Mouse (Mus musculus): Measurements from ENCODE around the gene C6. TPM values are rescaled to one million over a fixed set of nuclear protein-coding genes. Genes with fewer than 3 reads are reported as not detected.

Gene C6
- 0.24 and 0.54 TPM in 2 replicates for polyA plus RNA-seq (2015; fragmentation: Nextera tagmentation; extraction: Ambion mirVana)

GRCm38 (mm10) chr15:4726830-4727310 lies at the start of gene C6:
Gene C6, plus strand, starts transcription at chr15:4727175.
- no peaks in the 10 kb centered on the region for H3K4me1 ChIP-seq (replicated peaks)
- H3K9ac ChIP-seq = no peak within 1 kb of the TSS
- WGBS (ENCODE audit: insufficient replicate concordance) = 62% methylated on average over 9 of the region's 9 CpGs
- no peak within 1 kb of the TSS for H3K27ac ChIP-seq
- H3K36me3 ChIP-seq = no peaks in the 10 kb centered on the region
- H3K27me3 ChIP-seq = no peaks in the 10 kb centered on the region
- no peak within 1 kb of the TSS for H3K4me2 ChIP-seq
- H3K4me3 ChIP-seq (replicated peaks) = no peak within 1 kb of the TSS
- DNase-seq = no peak
- ATAC-seq (ENCODE audit: low read depth) = no peak
- H3K9me3 ChIP-seq (replicated peaks) = no peaks in the 10 kb centered on the region

DNA sequence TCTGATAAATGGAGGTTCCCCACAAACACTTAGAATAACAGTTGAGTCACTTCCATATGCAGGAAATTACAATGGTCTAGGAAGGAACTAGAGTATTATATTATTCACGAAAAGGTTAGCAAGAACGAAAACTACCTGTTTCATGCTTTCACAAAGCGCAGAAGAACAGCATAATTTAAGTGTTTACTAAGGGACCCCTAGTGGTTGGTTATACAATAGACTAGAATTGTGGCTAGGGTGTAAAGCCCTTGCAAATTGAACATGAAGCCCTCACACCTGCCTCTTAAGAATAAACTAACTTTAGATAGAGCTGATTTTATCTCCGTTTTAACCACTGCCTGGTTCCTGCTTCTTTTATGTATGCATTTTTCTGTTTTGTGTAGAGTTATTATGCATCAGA lies 29.4 kb upstream of the C6 start:
- Histone ChIP-seq H3K27ac (no peak overlapping the region), H3K36me3 (no peaks in the 10 kb centered on the region), H3K9me3 (replicated peaks) (peaks cover 7% of the 10 kb centered on the region), H3K9ac (no peak overlapping the region), H3K4me2 (no peak overlapping the region), H3K4me1 (replicated peaks) (no peaks in the 10 kb centered on the region), H3K27me3 (no peaks in the 10 kb centered on the region), H3K4me3 (replicated peaks) (no peak overlapping the region)
- ATAC-seq (ENCODE audit: low read depth) (no peak), DNase-seq (no peak)
- WGBS (ENCODE audit: insufficient replicate concordance) = 62% methylated on average over 4 of the region's 4 CpGs

- Histone ChIP-seq H3K4me2 (no peak overlapping the region), H3K36me3 (no peaks in the 10 kb centered on the region), H3K4me3 (replicated peaks) (no peak overlapping the region), H3K9me3 (replicated peaks) (no peaks in the 10 kb centered on the region), H3K27ac (no peak overlapping the region), H3K9ac (no peak overlapping the region), H3K27me3 (no peaks in the 10 kb centered on the region), H3K4me1 (replicated peaks) (no peaks in the 10 kb centered on the region)
- WGBS (ENCODE audit: insufficient replicate concordance) = 65% methylated on average over 1 of the region's 1 CpGs
- DNase-seq = no peak
- no peak for ATAC-seq (ENCODE audit: low read depth)
These were observed 7.2 kb downstream of the C6 start for GRCm38 (mm10) chr15:4734150-4734549.

DNA sequence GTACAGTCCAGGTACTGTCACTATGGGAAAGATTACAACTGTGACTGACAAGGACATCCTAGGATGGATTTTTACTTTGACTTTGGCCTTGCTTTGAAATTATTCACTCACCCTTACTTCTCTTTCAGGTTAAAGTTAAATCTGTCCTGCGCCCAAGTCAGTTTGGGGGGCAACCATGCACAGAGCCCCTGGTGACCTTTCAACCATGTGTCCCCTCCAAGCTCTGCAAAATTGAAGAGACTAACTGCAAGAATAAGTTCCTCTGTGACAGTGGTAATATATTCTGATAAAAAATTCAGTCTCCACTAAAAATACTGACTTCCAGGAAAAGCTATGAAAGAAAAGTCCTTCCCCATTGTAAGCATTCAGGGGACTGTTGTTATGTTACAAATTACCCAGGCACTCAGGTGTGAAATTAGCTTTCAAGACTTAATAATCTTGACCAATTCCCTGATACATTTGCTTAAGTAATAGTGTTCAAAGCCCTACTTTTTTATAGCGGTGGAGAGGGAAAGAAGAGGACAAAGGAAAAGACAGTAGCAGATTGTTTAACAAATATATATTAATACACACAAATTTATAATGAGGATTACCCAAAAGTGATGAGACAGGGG lies 8.1 kb downstream of the C6 start:
- Histone ChIP-seq H3K9me3 (replicated peaks) (no peaks in the 10 kb centered on the region), H3K4me2 (no peak overlapping the region), H3K4me3 (replicated peaks) (no peak overlapping the region), H3K9ac (no peak overlapping the region), H3K27me3 (no peaks in the 10 kb centered on the region), H3K4me1 (replicated peaks) (no peaks in the 10 kb centered on the region), H3K36me3 (no peaks in the 10 kb centered on the region), H3K27ac (no peak overlapping the region)
- 66% methylated on average over 2 of the region's 2 CpGs for WGBS (ENCODE audit: insufficient replicate concordance)
- ATAC-seq (ENCODE audit: low read depth) = no peak
- DNase-seq = no peak

DNA sequence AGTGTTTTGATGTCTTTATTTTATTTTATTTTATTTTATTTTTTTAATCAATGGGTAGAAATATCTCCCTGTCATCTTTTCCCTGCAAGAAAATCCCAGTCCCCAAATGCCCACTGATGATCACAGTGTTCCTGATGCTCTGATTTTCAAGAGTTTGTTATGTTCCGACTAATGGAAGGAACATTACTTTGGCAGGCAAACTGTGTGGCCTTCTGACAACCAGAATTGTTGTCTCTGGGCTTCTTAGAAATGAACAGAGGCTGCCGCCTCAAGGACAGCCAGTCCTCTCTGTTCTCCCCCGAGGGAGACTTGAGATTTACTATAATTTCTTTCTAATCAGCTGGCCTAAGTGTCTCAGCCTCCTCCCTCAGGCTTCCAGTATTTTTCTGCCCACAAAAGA lies 20.7 kb downstream of the C6 start:
- Histone ChIP-seq H3K27me3 (no peaks in the 10 kb centered on the region), H3K4me3 (replicated peaks) (no peak overlapping the region), H3K36me3 (no peaks in the 10 kb centered on the region), H3K27ac (no peak overlapping the region), H3K9me3 (replicated peaks) (no peaks in the 10 kb centered on the region), H3K4me1 (replicated peaks) (no peaks in the 10 kb centered on the region), H3K9ac (no peak overlapping the region), H3K4me2 (no peak overlapping the region)
- 62% methylated on average over 3 of the region's 3 CpGs for WGBS (ENCODE audit: insufficient replicate concordance)
- ATAC-seq (ENCODE audit: low read depth) (no peak), DNase-seq (no peak)

GRCm38 (mm10) chr15:4790378-4790777 lies 63.4 kb downstream of the C6 start:
- no peak for DNase-seq
- WGBS (ENCODE audit: insufficient replicate concordance) = 38% methylated on average over 3 of the region's 3 CpGs
- H3K9ac ChIP-seq = no peak overlapping the region
- no peak overlapping the region for H3K4me3 ChIP-seq (replicated peaks)
- no peak overlapping the region for H3K4me2 ChIP-seq
- H3K4me1 ChIP-seq (replicated peaks) = no peaks in the 10 kb centered on the region
- no peak for ATAC-seq (ENCODE audit: low read depth)
- H3K27ac ChIP-seq = no peak overlapping the region
- no peaks in the 10 kb centered on the region for H3K9me3 ChIP-seq (replicated peaks)
- no peaks in the 10 kb centered on the region for H3K27me3 ChIP-seq
- no peaks in the 10 kb centered on the region for H3K36me3 ChIP-seq

DNA sequence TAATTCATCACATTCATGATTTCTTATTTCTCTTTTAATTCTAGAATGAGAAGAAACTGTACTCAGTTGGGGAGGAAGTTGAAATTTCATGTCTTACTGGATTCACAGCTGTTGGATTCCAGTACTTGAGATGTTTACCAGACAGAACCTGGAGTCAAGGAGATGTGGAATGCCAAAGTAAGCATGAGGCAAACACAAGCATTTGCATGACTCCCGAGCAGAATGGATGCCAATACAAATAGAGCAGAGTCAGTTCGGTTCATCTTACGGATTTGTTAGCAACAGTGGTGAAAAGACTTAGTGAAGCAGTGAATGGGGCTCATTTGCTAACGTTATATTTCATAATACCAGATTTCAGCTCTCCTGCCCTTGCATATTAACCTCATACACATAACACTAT lies 69.9 kb downstream of the C6 start:
- Histone ChIP-seq H3K4me1 (replicated peaks) (no peaks in the 10 kb centered on the region), H3K27ac (no peak overlapping the region), H3K4me3 (replicated peaks) (no peak overlapping the region), H3K27me3 (no peaks in the 10 kb centered on the region), H3K9ac (no peak overlapping the region), H3K36me3 (no peaks in the 10 kb centered on the region), H3K9me3 (replicated peaks) (0 out of 2 replicates have a peak, but pooled peaks cover under 1% of the 10 kb centered on the region), H3K4me2 (no peak overlapping the region)
- ATAC-seq (ENCODE audit: low read depth) (no peak), DNase-seq (no peak)
- WGBS (ENCODE audit: insufficient replicate concordance) = 41% methylated on average over 4 of the region's 4 CpGs

DNA sequence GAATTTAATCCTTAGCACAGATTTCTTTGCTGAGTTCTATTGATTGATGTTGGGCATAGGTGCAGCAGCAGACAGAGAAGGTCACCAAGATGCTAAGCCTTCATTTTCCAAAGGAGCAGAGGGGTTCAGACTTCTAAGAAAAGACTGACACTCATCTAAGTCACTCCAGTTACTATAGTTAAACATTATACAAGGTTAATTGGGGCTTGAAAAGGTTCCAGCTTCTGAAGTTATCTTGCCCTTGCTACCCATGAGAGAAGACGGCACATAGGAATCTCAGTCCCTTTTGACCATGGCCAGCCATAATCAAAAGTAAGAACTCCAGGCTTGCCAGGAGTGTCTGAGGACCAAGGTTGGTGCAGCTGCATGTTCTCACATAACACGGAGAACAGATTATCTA lies 77.3 kb downstream of the C6 start:
- Histone ChIP-seq H3K4me1 (replicated peaks) (no peaks in the 10 kb centered on the region), H3K4me2 (no peak overlapping the region), H3K4me3 (replicated peaks) (no peak overlapping the region), H3K9me3 (replicated peaks) (0 out of 2 replicates have a peak, but pooled peaks cover 3% of the 10 kb centered on the region), H3K27ac (no peak overlapping the region), H3K36me3 (no peaks in the 10 kb centered on the region), H3K9ac (no peak overlapping the region), H3K27me3 (no peaks in the 10 kb centered on the region)
- DNase-seq (no peak), ATAC-seq (ENCODE audit: low read depth) (no peak)
- WGBS (ENCODE audit: insufficient replicate concordance) = 68% methylated on average over 2 of the region's 2 CpGs

GRCm38 (mm10) chr15:4808131-4808530 lies 81.2 kb downstream of the C6 start:
- Histone ChIP-seq H3K36me3 (no peaks in the 10 kb centered on the region), H3K4me2 (no peak overlapping the region), H3K9me3 (replicated peaks) (no peaks in the 10 kb centered on the region), H3K27me3 (no peaks in the 10 kb centered on the region), H3K27ac (no peak overlapping the region), H3K4me1 (replicated peaks) (no peaks in the 10 kb centered on the region), H3K4me3 (replicated peaks) (no peak overlapping the region), H3K9ac (no peak overlapping the region)
- no peak for ATAC-seq (ENCODE audit: low read depth)
- DNase-seq = no peak
- WGBS (ENCODE audit: insufficient replicate concordance) = 62% methylated on average over 5 of the region's 5 CpGs

DNA sequence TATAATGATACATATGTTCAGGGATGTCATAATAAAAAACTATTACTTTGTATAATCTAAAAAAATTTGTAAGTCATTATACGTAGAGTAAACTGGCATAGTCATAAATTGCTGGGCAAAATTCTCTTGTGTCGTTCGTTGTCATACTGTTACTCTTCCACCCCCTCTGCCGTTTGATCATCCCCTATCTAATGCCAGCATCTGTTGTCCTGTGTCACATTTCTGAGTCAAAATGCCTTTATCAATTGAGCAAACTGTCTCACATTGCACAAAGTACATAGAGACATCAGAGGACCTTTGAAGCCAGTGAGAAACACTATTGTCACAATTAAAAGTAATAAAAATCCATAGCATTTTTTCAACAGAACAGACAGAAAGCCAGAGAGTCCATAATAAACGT lies 88.0 kb downstream of the C6 start:
- no peak overlapping the region for H3K9ac ChIP-seq
- H3K27me3 ChIP-seq = no peaks in the 10 kb centered on the region
- 57% methylated on average over 5 of the region's 5 CpGs for WGBS (ENCODE audit: insufficient replicate concordance)
- no peak overlapping the region for H3K4me2 ChIP-seq
- H3K27ac ChIP-seq = no peak overlapping the region
- ATAC-seq (ENCODE audit: low read depth) (no peak), DNase-seq (no peak)
- H3K36me3 ChIP-seq = no peaks in the 10 kb centered on the region
- H3K4me3 ChIP-seq (replicated peaks) = no peak overlapping the region
- no peaks in the 10 kb centered on the region for H3K9me3 ChIP-seq (replicated peaks)
- no peaks in the 10 kb centered on the region for H3K4me1 ChIP-seq (replicated peaks)

DNA sequence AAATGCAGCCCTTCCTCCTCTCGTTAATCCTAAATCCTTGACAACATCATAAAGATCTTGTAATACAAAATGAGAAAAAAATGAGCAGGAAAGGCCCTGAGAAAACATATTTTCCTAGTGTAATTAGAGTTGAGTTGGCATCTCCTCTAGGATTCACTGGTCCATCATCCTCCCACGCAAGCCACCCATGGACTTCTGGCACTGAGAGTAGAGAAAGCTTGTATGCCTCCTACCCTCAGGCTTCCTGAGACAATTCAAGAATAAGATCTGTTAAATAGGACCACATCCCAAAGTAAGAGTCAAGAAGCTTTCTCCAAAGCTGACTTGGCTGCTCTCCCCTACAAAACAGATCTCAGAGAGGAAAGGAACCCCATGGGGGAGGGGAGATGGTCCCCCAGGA lies 88.7 kb downstream of the C6 start:
- H3K4me3 ChIP-seq (replicated peaks) = no peak overlapping the region
- DNase-seq (no peak), ATAC-seq (ENCODE audit: low read depth) (no peak)
- no peak overlapping the region for H3K4me2 ChIP-seq
- H3K9ac ChIP-seq = no peak overlapping the region
- WGBS (ENCODE audit: insufficient replicate concordance) = 57% methylated on average over 2 of the region's 2 CpGs
- H3K36me3 ChIP-seq = no peaks in the 10 kb centered on the region
- no peak overlapping the region for H3K27ac ChIP-seq
- no peaks in the 10 kb centered on the region for H3K9me3 ChIP-seq (replicated peaks)
- H3K27me3 ChIP-seq = no peaks in the 10 kb centered on the region
- no peaks in the 10 kb centered on the region for H3K4me1 ChIP-seq (replicated peaks)

GRCm38 (mm10) chr15:4816752-4817493 lies 89.9 kb downstream of the C6 start:
- peak; percentile 34; the same call in 1 of the 2 replicates for ATAC-seq (ENCODE audit: low read depth)
- H3K27ac ChIP-seq = no peak overlapping the region
- no peak overlapping the region for H3K9ac ChIP-seq
- H3K27me3 ChIP-seq = no peaks in the 10 kb centered on the region
- no peak overlapping the region for H3K4me3 ChIP-seq (replicated peaks)
- DNase-seq = peak; percentile 1
- H3K36me3 ChIP-seq = no peaks in the 10 kb centered on the region
- H3K4me1 ChIP-seq (replicated peaks) = no peaks in the 10 kb centered on the region
- H3K4me2 ChIP-seq = no peak overlapping the region
- no peaks in the 10 kb centered on the region for H3K9me3 ChIP-seq (replicated peaks)
- 40% methylated on average over 10 of the region's 10 CpGs for WGBS (ENCODE audit: insufficient replicate concordance)
